Mouse (Mus musculus): Measurements from ENCODE around the gene Gm21788. TPM values are rescaled to one million over a fixed set of nuclear protein-coding genes. Genes with fewer than 3 reads are reported as not detected.
"Not testable (repeated sequence)": the region's sequence is repeated elsewhere in the genome, so short reads cannot be mapped to it uniquely, and the experiment has no call there.

Gm21788 gene
- total RNA-seq (2022): not detected

- not testable (repeated sequence) for DNase-seq (ENCODE audit: low spot score in 2 of 2)
These were observed at the start of gene Gm21788 for GRCm38 (mm10) chrY:7404710-7405109. TSS of gene Gm21788 (plus strand) at chrY:7405010.

Other genes with a start within 250 kb of the Gm21788 start
- under 1 TPM in 1 of 4 experiments, not detected in 3; 0.15 TPM for gene Gm21244, start 235.7 kb upstream of the Gm21788 start, total RNA-seq (2022)
- not detected for gene Gm28998, start 151.2 kb upstream of the Gm21788 start, total RNA-seq (2022)
- gene Gm20826, start 233.5 kb downstream of the Gm21788 start, total RNA-seq (2022): not detected

All from left cerebral cortex, adult 8-10 months (tissue).